Mouse (Mus musculus) megakaryocyte-erythroid progenitor cell, adult 5-6 weeks (primary cell): ENCODE measurements around the gene Xlr5b. TPM values are rescaled to one million over a fixed set of nuclear protein-coding genes. Genes with fewer than 3 reads are reported as not detected.
"Not testable (repeated sequence)": the region's sequence is repeated elsewhere in the genome, so short reads cannot be mapped to it uniquely, and the experiment has no call there.

Experiments used
- ATAC-seq: replicated peaks from 2 replicates; pipeline ENCODE4 v1.8.0; 2016; ENCODE audit warnings: mild to moderate bottlenecking, inconsistent platforms; ENCODE audit not compliant: severe bottlenecking, poor library complexity, low FRiP score, low TSS enrichment
- total RNA-seq, 2 experiments: library from RNA; stranded (forward) in 1 of 2; stranded (reverse) in 1 of 2; fragments of 200-1000, 215-1000 nt in 1 of 2; fragments of >200 nt in 1 of 2; fragmentation: Nextera tagmentation in 1 of 2; gene quantifications; 2 replicates each; pipeline ENCODE4 v1.2.3; 2014 to 2017

The Xlr5b gene
- total RNA-seq (2014; fragmentation: Nextera tagmentation) (not detected in 2 replicates), total RNA-seq (2017) (not detected in 2 replicates)

DNA sequence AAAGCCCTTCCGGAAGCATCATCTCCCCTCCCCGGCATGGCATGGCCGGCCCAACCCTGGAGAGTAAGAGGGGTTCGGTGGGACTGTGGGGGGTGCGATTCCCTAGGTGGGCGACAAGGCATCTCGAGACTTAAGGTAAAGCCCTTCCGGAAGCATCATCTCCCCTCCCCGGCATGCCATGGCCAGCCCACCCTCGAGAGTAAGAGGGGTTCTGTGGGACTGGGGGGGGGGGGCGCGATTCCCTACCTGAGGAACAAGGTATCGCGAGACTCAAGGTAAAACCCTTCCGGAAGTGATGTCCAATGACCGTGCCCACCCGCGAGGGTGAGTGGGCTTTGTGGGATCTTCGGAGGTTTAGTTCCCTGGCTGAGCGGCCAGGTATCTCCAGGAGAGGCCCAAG is at the start of gene Xlr5b:
TSS of gene Xlr5b (plus strand) at position 301 of the 400 bp plus-strand sequence.
- ATAC-seq = not testable (repeated sequence)

DNA sequence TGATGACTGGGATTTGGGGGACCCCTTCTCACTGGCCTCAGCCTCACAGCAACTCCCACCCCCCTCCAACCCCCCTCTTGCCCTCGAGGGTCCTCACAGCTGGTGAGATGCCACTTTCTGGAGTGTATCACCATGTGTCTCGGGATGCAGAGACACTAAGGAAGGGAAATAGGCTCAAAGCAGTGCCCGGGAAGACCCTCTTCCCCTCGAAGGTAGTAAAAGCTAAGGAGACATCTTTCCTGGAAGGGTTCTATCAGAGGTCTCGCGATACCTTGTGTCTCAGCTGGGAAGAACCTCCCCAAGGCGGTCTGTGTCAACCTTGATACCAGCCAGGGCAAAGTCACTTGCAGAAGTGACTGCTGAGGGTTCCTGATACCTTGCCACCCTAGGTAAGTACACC is 31.8 kb upstream of the Xlr5b start, which contains the start of gene Gm14685:
TSS of gene Gm14685 (plus strand) at position 301 of the 400 bp plus-strand sequence.
- not testable (repeated sequence) for ATAC-seq

- 0 out of 2 replicates have a peak, but pooled peaks have one; percentile 22 for ATAC-seq
These were observed 25.5 kb upstream of the Xlr5b start for GRCm38 (mm10) chrX:73122859-73123829.

DNA sequence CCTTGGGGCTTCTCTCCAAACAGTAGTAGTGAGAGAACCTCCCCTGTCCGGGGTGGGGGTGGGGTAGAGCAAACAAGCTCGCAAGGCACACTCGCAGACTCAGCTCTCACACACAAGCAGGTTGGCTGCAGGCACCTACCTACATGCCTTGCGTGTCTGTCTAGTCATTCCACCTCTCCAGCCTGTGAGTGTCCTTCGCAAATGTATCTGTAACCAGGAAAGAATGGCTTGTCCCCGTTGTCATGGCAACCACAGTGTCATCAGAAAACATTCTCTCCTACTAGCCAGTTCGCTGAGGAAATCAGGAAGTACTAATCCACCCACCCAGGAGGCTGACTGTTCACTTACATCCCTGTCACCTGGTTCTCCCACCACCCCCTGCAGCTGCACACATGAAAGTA is 5.4 kb upstream of the Xlr5b start:
- 0 out of 2 replicates have a peak, but pooled peaks have one; percentile 26 for ATAC-seq

DNA sequence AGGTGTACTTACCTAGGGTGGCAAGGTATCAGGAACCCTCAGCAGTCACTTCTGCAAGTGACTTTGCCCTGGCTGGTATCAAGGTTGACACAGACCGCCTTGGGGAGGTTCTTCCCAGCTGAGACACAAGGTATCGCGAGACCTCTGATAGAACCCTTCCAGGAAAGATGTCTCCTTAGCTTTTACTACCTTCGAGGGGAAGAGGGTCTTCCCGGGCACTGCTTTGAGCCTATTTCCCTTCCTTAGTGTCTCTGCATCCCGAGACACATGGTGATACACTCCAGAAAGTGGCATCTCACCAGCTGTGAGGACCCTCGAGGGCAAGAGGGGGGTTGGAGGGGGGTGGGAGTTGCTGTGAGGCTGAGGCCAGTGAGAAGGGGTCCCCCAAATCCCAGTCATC is 754 bp downstream of the Xlr5b start, which contains the start of gene DXBay18:
TSS of gene DXBay18 (minus strand) at position 101 of the 400 bp plus-strand sequence.
- not testable (repeated sequence) for ATAC-seq

DNA sequence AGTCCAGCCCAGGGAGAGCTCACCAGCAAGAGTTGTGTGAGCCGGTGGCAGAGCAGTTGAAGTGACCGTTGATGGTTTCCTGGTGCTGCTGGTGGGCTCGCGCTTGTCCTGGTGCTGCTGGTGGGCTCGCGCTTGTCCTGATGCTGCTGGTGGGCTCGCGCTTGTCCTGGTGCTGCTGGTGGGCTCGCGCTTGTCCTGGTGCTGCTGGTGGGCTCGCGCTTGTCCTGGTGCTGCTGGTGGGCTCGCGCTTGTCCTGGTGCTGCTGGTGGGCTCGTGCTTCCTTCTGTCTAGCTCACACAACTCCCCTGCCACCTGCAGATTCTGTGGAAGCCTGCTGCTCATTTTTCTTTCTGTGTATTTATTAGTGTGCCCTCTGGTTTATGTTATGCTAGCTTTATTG is 28.3 kb downstream of the Xlr5b start, which contains the start of gene Spin2d:
TSS of gene Spin2d (minus strand) at position 101 of the 400 bp plus-strand sequence.
- ATAC-seq = not testable (repeated sequence)

DNA sequence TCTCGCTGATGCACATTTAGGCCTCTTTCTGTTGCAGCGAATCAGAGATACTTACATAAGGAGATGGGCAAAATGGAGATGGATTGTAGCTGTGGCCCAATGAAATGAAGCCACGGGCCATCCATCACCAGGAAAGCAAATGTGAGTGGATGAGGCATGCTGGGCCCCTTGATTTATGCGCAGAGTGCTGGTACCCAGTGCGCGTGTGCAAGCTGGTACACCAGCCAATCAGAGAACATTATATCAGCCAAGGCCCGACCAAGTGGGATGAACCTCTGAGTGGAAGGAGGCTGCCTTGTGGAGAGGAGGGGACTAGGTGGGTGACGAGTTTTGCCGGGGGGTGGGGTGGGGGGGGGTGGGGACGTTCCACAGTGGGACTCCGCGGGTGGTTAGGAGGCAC is 43.3 kb downstream of the Xlr5b start, which contains the start of gene Xlr3b:
TSS of gene Xlr3b (plus strand) at position 274 of the 400 bp plus-strand sequence.
- ATAC-seq = 0 out of 2 replicates have a peak, but pooled peaks have one; percentile 44

Other genes starting within 250 kb of the Xlr5b start
- 40.3 and 76.2 TPM in 2 replicates for gene Cetn2, start 230.4 kb upstream of the Xlr5b start, total RNA-seq (2014; fragmentation: Nextera tagmentation)
- 90.8 and 114 TPM in 2 replicates for gene Cetn2, start 230.4 kb upstream of the Xlr5b start, total RNA-seq (2017)
- 12.9 and 16.6 TPM in 2 replicates for gene Nsdhl, start 230.2 kb upstream of the Xlr5b start, total RNA-seq (2014; fragmentation: Nextera tagmentation)
- gene Nsdhl, start 230.2 kb upstream of the Xlr5b start, total RNA-seq (2017) = 22.1 and 22.2 TPM in 2 replicates
- 5.6 TPM in 1 of 2 replicates, not detected in the other for gene Zfp185, start 161.5 kb upstream of the Xlr5b start, total RNA-seq (2014; fragmentation: Nextera tagmentation)
- not detected in 2 replicates for gene Zfp185, start 161.5 kb upstream of the Xlr5b start, total RNA-seq (2017)
- gene Pnma5, start 111.7 kb upstream of the Xlr5b start, total RNA-seq (2014; fragmentation: Nextera tagmentation) = not detected in 2 replicates
- not detected in 2 replicates for gene Pnma5, start 111.7 kb upstream of the Xlr5b start, total RNA-seq (2017)
- gene Pnma3, start 84.0 kb upstream of the Xlr5b start, total RNA-seq (2014; fragmentation: Nextera tagmentation) = not detected in 2 replicates
- not detected in 2 replicates for gene Pnma3, start 84.0 kb upstream of the Xlr5b start, total RNA-seq (2017)
- gene Xlr4a, start 66.3 kb upstream of the Xlr5b start, total RNA-seq (2014; fragmentation: Nextera tagmentation) = 12.6 and 21.7 TPM in 2 replicates
- gene Xlr4a, start 66.3 kb upstream of the Xlr5b start, total RNA-seq (2017) = 30.9 and 41.9 TPM in 2 replicates
- 1.2 and 4.0 TPM in 2 replicates for gene Xlr3a, start 51.7 kb upstream of the Xlr5b start, total RNA-seq (2014; fragmentation: Nextera tagmentation)
- gene Xlr3a, start 51.7 kb upstream of the Xlr5b start, total RNA-seq (2017) = 15.0 TPM in 1 of 2 replicates, not detected in the other
- gene Gm14685, start 31.7 kb upstream of the Xlr5b start, total RNA-seq (2014; fragmentation: Nextera tagmentation) = not detected in 2 replicates
- gene Gm14685, start 31.7 kb upstream of the Xlr5b start, total RNA-seq (2017) = not detected in 2 replicates
- not detected in 2 replicates for gene DXBay18, start 654 bp downstream of the Xlr5b start, total RNA-seq (2014; fragmentation: Nextera tagmentation)
- not detected in 2 replicates for gene DXBay18, start 654 bp downstream of the Xlr5b start, total RNA-seq (2017)
- not detected in 2 replicates for gene Spin2d, start 28.2 kb downstream of the Xlr5b start, total RNA-seq (2014; fragmentation: Nextera tagmentation)
- gene Spin2d, start 28.2 kb downstream of the Xlr5b start, total RNA-seq (2017) = not detected in 2 replicates
- 4.8 and 10.8 TPM in 2 replicates for gene Xlr3b, start 43.4 kb downstream of the Xlr5b start, total RNA-seq (2014; fragmentation: Nextera tagmentation)
- gene Xlr3b, start 43.4 kb downstream of the Xlr5b start, total RNA-seq (2017) = 4.2 and 4.4 TPM in 2 replicates
- gene Xlr4b, start 65.5 kb downstream of the Xlr5b start, total RNA-seq (2014; fragmentation: Nextera tagmentation) = 41.2 TPM in 2 replicates
- 23.1 and 29.2 TPM in 2 replicates for gene Xlr4b, start 65.5 kb downstream of the Xlr5b start, total RNA-seq (2017)
- 2.6 and 2.8 TPM in 2 replicates for gene F8a, start 79.5 kb downstream of the Xlr5b start, total RNA-seq (2014; fragmentation: Nextera tagmentation)
- gene F8a, start 79.5 kb downstream of the Xlr5b start, total RNA-seq (2017) = 2.4 and 2.6 TPM in 2 replicates
- gene Xlr4c, start 94.3 kb downstream of the Xlr5b start, total RNA-seq (2014; fragmentation: Nextera tagmentation) = 5.5 and 10.5 TPM in 2 replicates
- 24.6 and 34.2 TPM in 2 replicates for gene Xlr4c, start 94.3 kb downstream of the Xlr5b start, total RNA-seq (2017)
- not detected in 2 replicates for gene Xlr3c, start 116.6 kb downstream of the Xlr5b start, total RNA-seq (2014; fragmentation: Nextera tagmentation)
- gene Xlr3c, start 116.6 kb downstream of the Xlr5b start, total RNA-seq (2017) = 0.69 TPM in 1 of 2 replicates, not detected in the other
- gene Xlr5a, start 144.2 kb downstream of the Xlr5b start, total RNA-seq (2014; fragmentation: Nextera tagmentation) = not detected in 2 replicates
- not detected in 2 replicates for gene Xlr5a, start 144.2 kb downstream of the Xlr5b start, total RNA-seq (2017)
- gene Xlr5c, start 144.2 kb downstream of the Xlr5b start, total RNA-seq (2014; fragmentation: Nextera tagmentation) = not detected in 2 replicates
- gene Xlr5c, start 144.2 kb downstream of the Xlr5b start, total RNA-seq (2017) = not detected in 2 replicates
- not detected in 2 replicates for gene Gm45015, start 188.0 kb downstream of the Xlr5b start, total RNA-seq (2014; fragmentation: Nextera tagmentation)
- gene Gm45015, start 188.0 kb downstream of the Xlr5b start, total RNA-seq (2017) = not detected in 2 replicates
- gene Zfp275, start 193.8 kb downstream of the Xlr5b start, total RNA-seq (2014; fragmentation: Nextera tagmentation) = 3.1 and 6.7 TPM in 2 replicates
- gene Zfp275, start 193.8 kb downstream of the Xlr5b start, total RNA-seq (2017) = 1.8 and 2.5 TPM in 2 replicates
- gene Gm18336, start 249.9 kb downstream of the Xlr5b start, total RNA-seq (2014; fragmentation: Nextera tagmentation) = not detected in 2 replicates
- gene Gm18336, start 249.9 kb downstream of the Xlr5b start, total RNA-seq (2017) = not detected in 2 replicates